Mouse (Mus musculus): Measurements from ENCODE around the gene Sdhaf3. TPM values are rescaled to one million over a fixed set of nuclear protein-coding genes. Genes with fewer than 3 reads are reported as not detected.

Sdhaf3 gene
- polyA plus RNA-seq, 1 experiment from 2014 or later = 4.7 TPM

DNA sequence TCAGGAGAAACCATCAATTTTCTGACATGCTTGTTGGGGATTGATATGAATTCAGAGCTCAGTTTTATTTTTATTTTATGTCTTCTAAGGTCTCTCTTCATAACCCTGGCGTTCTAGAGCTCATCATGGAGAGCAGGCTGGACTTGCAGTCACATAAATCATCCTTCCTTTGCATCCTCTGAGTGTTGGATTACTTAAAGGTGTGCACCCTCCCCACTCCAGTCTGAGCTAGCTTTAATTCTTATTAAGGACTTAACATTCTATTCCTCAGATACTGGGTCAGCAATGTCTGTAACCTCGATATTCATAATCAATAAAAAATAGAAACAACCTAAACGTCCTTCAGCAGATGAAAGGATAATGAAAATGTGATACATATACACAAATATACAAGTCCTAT lies 126.2 kb downstream of the Sdhaf3 start:
- H3K9ac ChIP-seq = no peak overlapping the region
- no peak overlapping the region for H3K4me3 ChIP-seq (replicated peaks)
- no peaks in the 10 kb centered on the region for H3K4me1 ChIP-seq
- ATAC-seq (ENCODE audit: insufficient read depth, low FRiP score, low read depth) = no peak
- no peak overlapping the region for H3K27ac ChIP-seq
- 64% methylated on average over 3 of the region's 3 CpGs for WGBS
- no peaks in the 10 kb centered on the region for H3K9me3 ChIP-seq
- no peak overlapping the region for H3K4me2 ChIP-seq
- H3K36me3 ChIP-seq = no peaks in the 10 kb centered on the region
- no peaks in the 10 kb centered on the region for H3K27me3 ChIP-seq (replicated peaks)

DNA sequence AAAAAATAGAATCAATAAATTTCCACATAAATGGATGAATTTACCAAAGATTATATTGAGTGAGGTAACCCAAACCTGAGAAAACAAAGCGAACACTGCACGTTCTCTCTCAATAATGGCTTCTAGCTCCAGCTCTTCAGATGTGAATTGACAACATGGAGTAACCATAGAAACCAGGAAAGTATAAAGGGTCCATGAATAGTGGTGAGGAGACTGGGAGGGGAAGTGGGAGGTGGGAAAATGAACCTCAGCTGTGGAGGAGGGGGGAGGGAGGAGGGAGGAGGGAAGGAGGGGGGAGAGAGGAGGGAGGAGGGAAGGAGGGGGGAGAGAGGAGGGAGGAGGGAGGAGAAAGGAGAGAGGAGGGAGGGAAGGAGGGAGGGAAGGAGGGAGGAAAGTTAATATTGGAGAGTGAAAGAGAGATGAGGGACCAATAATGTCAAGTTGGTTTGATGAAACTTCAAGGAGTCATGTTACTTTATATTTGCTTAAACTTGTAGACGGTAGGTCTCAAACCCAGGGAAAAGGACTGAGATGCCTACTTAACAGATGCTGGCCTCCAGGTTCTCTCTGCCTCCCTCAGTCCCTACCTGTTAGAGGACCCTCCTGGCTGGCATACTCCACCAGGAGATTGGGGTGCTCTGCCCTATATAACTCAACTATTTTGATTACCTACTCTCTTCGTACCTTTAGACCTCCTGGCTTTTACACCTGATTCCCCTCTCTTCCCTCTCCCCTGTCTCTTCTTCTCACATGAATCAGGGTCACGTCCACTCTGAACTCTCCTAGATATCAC lies 126.9 kb downstream of the Sdhaf3 start:
- H3K27me3 ChIP-seq (replicated peaks) = no peaks in the 10 kb centered on the region
- H3K27ac ChIP-seq = no peak overlapping the region
- H3K4me3 ChIP-seq (replicated peaks) = no peak overlapping the region
- ATAC-seq (ENCODE audit: insufficient read depth, low FRiP score, low read depth) = no peak
- H3K4me2 ChIP-seq = no peak overlapping the region
- H3K9ac ChIP-seq = no peak overlapping the region
- H3K36me3 ChIP-seq = no peaks in the 10 kb centered on the region
- WGBS = 71% methylated on average over 5 of the region's 5 CpGs
- H3K4me1 ChIP-seq = no peaks in the 10 kb centered on the region
- no peaks in the 10 kb centered on the region for H3K9me3 ChIP-seq

DNA sequence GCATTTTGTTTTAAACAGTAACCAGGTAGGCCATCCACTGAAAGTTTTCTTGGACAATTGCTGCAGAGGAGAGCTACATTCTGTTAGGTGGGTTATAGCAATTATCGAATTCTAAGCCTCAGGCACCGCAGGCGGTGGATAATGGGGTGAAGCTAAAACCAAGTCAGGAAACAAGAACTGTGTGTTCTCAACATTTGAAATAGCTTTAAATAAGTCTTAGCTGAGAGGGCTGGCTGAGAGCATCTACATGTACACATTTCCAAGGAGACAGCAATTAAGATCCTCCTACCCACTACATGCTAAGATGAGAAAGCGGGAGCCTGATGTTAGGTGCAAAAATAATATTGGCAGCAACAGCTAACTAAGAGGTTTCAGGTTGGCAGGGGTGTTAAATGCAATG lies 127.9 kb downstream of the Sdhaf3 start:
- Histone ChIP-seq H3K4me3 (replicated peaks) (no peak overlapping the region), H3K4me2 (no peak overlapping the region)
- 92% methylated on average over 4 of the region's 4 CpGs for WGBS

DNA sequence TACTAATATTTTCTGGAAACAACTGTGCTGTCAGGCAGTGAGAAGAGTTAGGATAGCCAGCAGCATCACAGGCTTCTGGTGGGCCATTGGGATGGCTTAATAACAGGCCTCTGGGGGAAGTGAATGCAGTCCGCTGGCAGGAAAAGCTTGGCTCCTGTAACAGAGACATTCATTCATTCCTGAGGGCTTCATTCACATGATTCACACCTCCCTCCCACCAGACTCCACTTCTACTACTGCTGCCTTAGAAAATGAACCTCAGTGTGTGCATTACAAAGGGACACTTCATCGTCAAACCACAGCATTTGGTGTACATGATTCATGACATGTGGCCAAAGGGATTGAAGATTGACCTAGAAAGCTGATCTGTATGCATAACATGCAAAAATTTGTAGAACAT lies 128.6 kb downstream of the Sdhaf3 start:
- ATAC-seq (ENCODE audit: insufficient read depth, low FRiP score, low read depth) = no peak
- no peak overlapping the region for H3K4me3 ChIP-seq (replicated peaks)
- H3K36me3 ChIP-seq = no peaks in the 10 kb centered on the region
- no peak overlapping the region for H3K9ac ChIP-seq
- no peak overlapping the region for H3K4me2 ChIP-seq
- H3K27ac ChIP-seq = no peak overlapping the region
- no peaks in the 10 kb centered on the region for H3K27me3 ChIP-seq (replicated peaks)
- no peaks in the 10 kb centered on the region for H3K4me1 ChIP-seq
- 86% methylated on average over 2 of the region's 2 CpGs for WGBS
- no peaks in the 10 kb centered on the region for H3K9me3 ChIP-seq

More for the DNA sequence above, 127.9 kb downstream of the Sdhaf3 start:
- no peaks in the 10 kb centered on the region for H3K9me3 ChIP-seq
- no peaks in the 10 kb centered on the region for H3K4me1 ChIP-seq
- no peak for ATAC-seq (ENCODE audit: insufficient read depth, low FRiP score, low read depth)
- H3K9ac ChIP-seq = no peak overlapping the region
- no peak overlapping the region for H3K27ac ChIP-seq
- no peaks in the 10 kb centered on the region for H3K36me3 ChIP-seq
- no peaks in the 10 kb centered on the region for H3K27me3 ChIP-seq (replicated peaks)

DNA sequence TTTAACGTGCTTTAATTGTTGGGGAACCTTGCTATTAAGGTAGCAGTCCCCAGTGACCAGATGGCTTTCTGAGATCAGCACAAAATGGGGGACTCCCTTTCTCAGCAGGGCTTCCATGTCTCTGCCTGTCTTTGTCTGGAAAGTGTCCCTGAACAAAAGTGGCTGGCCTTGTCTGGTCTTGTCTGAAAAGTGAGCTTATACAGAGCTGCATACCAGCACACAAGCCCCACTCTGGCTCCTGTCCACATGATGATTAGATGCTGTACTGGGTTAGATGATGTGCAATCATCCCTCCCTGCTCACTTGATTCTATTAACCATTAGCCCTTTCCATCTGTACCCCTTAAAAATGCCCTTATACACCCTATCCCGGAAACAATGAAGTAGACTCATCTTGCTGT lies 129.7 kb downstream of the Sdhaf3 start:
- Histone ChIP-seq H3K9me3 (no peaks in the 10 kb centered on the region), H3K27me3 (replicated peaks) (no peaks in the 10 kb centered on the region), H3K9ac (no peak overlapping the region), H3K4me2 (no peak overlapping the region), H3K27ac (no peak overlapping the region), H3K4me1 (no peaks in the 10 kb centered on the region), H3K36me3 (no peaks in the 10 kb centered on the region), H3K4me3 (replicated peaks) (no peak overlapping the region)
- no peak for ATAC-seq (ENCODE audit: insufficient read depth, low FRiP score, low read depth)
- 69% methylated on average over 2 of the region's 2 CpGs for WGBS

DNA sequence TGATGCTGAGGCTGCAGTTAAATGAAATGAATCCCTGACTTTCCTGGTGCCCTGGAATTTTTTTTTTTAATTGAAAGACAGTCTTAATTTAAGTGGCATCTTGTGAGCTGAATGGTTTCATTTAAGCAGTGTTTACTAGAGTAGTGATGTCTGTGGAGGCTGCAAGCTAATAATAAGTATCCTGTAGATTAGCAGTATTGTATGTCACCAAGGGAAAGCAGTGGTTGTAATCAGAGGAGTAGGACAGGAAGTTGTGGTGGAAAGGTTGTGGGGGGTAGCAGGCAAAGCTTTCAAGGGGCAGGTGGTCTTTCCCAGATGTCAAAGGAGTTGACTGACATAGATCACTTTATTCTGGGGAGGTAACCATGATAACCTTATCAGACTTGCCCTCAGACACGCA lies 136.3 kb downstream of the Sdhaf3 start:
- Histone ChIP-seq H3K9me3 (no peaks in the 10 kb centered on the region), H3K27me3 (replicated peaks) (no peaks in the 10 kb centered on the region), H3K4me1 (no peaks in the 10 kb centered on the region), H3K27ac (no peak overlapping the region), H3K4me2 (no peak overlapping the region), H3K9ac (no peak overlapping the region), H3K36me3 (no peaks in the 10 kb centered on the region), H3K4me3 (replicated peaks) (no peak overlapping the region)
- WGBS = 64% methylated on average over 1 of the region's 1 CpGs
- ATAC-seq (ENCODE audit: insufficient read depth, low FRiP score, low read depth) = no peak

Other genes starting within 250 kb of the Sdhaf3 start
- 0.14 TPM in 1 of 2 replicates, not detected in the other for gene Dlx6, start 92.7 kb upstream of the Sdhaf3 start, polyA plus RNA-seq (2015; fragmentation: Nextera tagmentation; extraction: Ambion mirVana)
- gene Dlx5, start 73.9 kb upstream of the Sdhaf3 start, polyA plus RNA-seq (2015; fragmentation: Nextera tagmentation; extraction: Ambion mirVana) = 3.4 and 3.6 TPM in 2 replicates